Mouse (Mus musculus): ENCODE measurements around the gene Gsg1l.

The Gsg1l gene

DNA sequence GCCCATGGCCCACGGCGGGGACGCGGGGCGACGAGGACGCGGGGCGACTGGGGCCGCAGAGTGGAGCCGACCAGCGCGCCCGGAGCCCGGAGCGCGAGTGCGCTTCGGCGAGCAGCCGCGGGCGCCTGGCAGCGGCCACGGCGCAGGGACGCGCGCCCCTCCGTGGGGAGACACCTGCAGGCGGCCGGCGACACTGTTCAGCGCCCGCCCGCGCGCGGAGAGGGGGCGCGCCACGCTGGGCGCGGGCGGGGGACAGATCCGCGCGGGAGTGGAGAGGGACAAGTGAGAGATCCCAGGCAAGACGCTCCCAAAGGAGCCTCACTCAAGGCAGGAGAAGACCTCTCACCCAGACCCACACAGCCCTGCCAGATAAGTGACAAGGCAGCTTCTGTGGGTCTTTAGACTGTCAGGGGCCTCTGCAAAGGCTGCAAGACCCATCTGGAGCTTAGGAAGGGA, at the start of gene Gsg1l:
Gene Gsg1l (minus strand): TSS at position 126 of the 456 bp plus-strand sequence.
- peak; percentile 34 for DNase-seq

DNA sequence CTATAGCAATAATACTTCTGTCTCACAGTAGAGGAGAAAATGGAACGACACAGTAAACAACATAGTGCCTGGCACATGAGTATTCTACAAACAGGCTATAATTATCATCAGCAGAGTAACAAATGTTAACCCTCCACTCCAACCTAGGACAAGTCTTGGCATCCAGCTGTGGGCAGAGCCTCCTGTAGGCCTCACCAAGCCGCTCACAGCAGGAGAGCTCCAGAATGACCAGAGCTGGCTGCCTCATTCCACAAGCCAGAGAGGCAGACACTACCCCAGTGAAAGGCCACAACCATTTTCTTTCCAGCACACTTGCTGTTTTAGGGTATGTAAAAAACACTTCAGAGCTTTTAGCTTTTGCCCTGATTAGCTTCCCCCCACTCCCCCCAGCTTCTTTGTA, 45.5 kb upstream of the Gsg1l start:
- no peak for DNase-seq

DNA sequence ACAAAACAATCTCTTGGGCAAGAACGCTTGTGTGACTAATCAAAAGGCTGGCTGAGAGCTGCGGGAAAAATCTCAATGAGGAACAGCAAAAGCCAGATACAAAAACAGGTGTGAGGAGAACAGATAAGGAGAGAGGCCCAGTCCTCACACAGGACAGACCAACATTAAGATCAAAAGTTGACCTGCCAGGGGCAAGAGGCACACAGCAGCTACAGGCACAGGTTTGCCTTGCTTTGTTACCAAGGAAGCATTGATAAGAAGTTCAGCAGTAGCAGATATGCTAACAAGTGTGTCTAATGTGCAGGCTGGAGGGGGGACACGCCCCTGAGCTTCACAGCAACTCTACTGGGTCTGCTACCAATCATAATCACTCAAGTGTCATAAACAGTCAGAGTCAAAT, 44.3 kb upstream of the Gsg1l start:
- no peak for DNase-seq

DNA sequence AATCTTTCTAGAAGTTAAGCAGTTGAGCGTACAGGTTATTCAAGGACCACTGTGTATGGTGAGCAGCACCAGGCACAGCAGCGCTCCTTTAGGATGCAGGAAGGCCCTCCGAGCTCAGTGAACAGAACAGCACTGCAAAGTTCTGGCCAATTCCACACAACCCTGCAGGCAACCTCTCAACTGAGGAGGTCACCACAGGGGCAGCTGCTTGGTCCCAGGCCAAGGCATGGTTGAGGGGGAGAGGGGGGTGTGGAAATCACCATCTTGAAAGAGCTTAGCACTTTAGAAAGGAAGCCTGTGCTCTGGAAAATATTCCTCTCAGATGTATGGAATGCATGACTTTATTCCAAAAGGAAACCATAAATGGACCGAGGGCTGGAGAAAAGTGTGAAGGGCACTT, 39.3 kb upstream of the Gsg1l start:
- DNase-seq = peak; percentile 64

DNA sequence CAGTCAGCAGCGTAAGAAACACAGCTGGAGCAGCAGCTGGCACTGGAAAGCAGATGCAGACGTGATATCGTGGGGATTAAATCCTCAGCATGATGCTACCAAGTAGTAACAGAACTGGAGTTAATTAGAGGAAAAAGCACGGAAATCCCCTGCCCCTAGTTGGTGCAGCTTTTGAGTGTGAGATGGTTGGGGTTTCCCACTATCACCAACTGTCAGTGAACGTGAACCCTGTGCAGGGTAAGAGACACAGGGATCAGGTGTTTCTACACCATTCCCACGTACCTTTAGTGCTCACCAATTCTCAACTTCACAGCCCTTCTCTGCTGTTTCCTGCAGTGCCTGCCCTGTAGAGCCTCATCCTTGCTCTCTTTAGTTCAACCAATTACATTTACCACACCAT, 37.6 kb upstream of the Gsg1l start:
- no peak for DNase-seq

DNA sequence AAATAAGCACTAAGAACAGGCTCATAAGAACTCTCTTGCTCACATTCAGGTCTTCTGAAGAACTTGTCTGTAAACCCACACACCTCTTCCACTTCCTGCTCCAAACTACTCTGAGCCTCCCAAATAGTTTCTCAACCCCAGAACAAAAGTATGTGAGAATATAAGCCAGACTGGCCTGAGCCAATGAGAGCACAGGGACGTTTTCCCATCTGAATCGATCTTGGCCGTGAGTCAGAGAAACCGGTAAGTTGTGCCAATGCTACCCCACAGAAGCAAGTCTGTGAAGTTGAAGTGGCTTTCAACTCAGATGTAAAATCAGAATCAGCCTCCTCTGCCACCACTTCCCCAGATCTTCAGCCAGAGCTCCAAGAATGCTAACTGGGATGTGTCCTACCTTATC, 31.1 kb upstream of the Gsg1l start:
- no peak for DNase-seq

DNA sequence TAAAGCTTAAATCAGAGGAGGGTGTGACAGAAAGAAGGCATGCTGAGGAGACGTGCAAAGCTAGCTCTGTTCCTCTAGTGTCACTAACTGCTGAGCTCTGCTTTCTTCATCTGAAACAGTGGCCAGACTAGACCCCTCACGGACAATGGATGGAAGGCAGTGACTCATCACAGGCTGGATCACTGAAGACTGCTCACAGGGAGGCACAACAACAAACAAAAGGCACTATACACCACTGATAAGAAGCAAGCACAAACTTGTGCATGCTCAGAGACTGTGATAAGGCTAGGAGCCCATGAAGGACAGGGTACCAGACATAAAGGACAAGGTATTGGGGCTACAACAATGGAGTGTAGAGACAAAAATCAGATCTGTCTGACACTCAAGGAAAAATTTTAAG, 29.0 kb upstream of the Gsg1l start:
- DNase-seq = no peak

DNA sequence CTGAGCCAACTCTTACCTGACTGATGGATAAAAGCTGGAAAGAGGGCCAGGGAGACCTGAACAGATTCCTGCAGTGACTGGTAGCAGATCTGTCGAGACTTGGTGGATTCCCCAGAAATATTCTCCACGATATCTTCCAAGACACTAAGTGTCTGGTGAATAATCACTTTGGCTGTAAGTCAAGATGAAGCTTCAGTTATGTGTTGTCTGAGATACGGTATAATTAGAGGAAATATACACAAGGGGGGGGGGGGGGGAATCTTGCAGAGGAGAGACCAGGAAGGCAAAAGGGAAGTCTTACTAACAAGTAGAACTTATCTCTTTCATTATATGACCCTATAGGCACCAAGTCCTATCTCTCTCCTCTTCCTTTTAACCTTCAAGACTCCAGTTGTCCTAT, 27.7 kb upstream of the Gsg1l start:
- DNase-seq = no peak

DNA sequence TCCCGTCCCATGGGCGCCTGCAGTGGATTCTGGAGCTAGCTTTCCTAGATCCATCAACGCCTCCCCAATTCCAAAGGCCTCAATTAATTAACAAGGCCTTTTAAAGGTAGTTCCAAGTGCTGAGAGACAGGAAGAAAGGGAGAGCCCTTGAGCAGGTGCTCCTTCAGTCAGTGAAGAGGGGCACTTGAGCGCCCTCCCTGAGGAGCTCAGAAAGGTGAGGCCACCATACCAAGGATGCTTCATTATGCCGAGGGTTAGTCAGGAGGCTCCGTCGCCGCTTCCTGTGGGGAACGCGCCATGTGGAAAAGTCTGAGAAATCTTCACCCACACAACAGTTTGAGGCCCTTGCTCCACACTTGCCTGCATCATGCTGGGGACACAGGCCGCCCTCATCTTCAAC, 18.2 kb upstream of the Gsg1l start:
- no peak for DNase-seq

DNA sequence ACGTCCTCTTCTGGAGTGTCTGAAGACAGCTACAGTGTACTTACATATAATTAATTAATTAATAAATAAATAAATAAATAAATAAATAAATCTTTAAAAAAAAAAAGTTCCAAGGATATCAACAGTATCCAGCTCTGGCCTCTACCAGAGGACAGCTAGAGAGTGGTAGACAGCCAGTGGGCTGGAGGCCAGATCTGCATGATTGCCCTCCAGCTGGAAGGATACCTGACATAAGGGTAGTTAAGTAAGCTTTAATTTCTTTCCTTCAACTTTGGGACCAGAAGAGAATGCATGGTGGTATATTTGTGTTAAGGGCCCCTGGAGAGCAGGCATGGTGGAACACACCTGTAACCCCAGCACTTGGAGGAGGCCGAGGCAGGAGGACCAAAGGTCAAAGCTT, 17.6 kb upstream of the Gsg1l start:
- DNase-seq = no peak

DNA sequence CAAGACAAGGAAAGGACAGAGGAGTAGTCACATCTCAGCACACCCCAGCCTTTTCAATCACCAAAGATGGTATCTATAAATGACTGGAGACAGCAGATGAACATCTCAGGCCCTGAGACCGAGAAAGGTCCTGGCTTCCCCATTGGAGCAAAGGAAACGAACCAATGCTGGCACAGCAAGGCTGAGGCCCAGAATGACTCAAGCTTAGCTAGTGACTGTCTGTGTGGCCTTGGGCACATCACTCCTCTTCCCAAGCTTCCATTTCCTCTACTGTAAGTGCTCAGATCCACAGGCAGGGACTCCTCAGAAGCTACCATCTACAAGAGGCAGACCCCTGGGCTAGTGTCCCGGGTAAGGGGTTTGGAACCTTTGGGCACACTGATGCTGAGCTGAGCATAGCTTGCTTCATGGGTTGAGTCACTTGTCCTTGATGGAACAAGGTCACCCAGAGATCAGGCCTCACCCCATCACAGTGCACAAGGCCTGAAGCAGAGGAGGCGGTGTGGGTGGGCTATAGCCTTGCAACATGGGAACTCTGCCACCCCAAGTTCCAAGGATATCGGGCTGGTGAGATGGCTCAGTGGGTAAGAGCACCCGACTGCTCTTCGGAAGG, 17.1 kb upstream of the Gsg1l start:
- no peak for DNase-seq

DNA sequence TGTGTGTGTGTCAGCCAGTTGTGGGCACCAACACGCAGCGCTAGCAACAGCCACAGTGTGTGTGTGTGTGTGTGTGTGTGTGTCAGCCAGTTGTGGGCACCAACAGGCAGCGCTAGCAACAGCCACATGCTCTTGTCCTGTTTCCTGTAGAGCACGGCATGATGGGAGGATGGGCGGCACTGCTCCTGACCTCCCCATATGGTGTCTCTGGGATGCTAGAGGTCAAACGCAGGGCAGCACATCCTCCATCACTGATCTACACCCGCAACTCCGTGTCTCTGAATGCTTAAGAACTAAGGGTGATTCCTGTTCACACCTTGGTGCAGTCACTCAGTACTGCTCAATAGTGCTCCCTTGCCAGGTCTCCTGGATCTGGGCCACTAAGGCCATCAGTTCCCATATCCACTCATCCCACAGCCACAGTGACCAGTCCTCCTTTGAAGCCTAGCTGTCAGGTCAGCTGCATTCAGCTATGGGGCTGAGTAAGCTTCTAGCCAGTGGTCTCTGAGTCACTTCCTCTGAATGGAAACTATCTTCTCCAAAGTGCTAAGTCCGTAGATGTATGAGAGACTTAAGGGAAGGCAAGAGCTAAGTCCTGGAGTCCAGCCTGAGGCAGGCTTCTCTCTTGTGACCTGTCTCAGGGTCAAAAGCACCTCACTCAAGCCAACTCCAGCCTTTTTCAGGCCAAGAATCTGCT, 15.2 kb upstream of the Gsg1l start:
- no peak for DNase-seq

DNA sequence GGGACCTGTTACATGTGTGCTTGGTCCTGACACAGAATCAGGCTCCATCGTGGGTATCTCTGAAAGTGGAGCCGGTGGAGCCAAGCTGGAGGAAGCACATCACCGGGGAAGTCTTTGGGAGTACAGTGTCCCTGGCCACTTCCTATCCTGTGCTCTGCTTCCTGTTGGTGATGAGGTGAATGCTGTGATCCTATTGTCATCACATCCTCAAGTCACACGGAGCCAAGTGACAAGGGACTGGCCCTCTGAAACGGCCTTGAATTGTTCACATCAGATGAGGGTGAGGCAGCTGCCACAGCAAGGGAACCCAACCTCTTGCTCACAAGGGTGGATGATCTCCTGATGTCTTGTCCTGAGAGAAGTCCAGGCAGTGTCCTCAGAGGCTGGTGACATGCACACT, 14.4 kb upstream of the Gsg1l start:
- DNase-seq = peak; percentile 34

DNA sequence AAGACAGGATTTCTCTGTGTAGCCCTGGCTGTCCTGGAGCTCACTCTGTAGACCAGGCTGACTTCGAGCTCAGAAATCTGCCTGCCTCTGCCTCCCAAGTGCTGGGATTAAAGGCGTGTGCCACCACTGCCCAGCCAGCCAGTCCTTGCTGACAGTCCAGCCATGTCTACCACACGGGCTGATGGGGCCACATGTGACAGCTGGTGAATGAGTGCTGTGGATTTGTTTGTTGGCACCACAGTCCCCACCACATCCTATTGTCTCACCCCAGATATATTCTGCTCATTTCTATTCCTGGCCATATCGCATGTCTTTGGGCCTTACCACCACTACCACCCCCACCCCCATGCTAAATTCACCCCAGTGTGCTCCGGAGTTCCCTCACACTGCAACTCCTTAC, 12.5 kb upstream of the Gsg1l start:
- no peak for DNase-seq

DNA sequence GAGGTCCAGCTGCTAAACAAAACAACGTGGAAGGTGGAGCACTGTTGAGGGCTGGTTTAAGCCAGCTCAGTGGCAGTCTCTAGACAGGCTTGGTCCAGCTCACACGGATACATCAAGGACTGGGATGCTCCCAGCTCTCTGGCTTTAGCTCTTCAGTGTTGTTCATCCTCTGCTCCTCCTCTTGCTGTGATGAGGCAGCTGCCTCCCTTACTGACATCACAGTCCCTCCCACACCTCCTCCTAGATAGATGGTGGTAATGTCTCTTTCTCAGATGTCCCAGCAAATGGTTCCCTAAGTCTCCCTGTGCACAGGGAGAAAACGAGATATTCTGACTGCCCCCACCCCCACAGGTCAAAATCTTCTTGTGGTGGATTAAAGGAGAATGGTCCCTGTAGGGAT, 11.0 kb upstream of the Gsg1l start:
- DNase-seq = no peak

DNA sequence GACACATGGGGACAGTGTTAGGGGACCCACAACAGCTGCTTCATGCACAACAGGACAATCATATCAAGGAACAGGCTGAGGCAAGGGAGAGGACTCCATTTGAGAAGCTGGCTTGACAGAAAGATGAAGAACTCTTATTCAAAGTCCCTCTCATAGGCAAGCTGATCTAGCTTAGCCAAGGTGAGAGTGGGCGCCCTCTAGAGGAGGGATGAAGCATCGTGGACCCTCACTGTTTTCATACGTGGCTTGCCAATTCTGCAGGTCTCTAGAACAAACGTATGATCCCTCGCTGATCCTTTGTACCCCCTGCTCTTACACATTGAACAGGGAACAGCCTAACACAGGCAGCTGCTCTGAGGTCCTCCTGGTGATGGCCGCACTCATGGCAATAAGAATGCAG, 7.6 kb upstream of the Gsg1l start:
- peak; percentile 75 for DNase-seq

DNA sequence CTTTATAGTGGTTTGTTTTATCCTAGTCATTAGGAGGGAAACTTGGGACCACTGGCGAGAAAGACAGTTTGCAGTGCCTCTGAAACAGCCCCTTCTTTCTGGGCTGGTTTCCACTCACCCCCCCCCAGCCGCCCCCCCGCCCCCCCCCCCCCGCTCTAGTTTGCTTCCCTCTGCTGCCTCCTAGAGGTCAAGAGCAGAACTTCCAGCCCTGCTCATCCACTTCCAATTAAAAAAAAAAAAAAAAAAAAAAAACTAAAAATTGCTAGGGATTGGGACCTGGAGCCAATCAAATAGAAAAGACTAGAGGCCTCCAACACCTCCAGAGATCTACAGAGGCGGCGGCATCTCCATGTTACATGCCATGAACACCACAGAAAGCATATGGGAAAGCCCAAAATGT, 5.9 kb upstream of the Gsg1l start:
- DNase-seq = peak; percentile 64

DNA sequence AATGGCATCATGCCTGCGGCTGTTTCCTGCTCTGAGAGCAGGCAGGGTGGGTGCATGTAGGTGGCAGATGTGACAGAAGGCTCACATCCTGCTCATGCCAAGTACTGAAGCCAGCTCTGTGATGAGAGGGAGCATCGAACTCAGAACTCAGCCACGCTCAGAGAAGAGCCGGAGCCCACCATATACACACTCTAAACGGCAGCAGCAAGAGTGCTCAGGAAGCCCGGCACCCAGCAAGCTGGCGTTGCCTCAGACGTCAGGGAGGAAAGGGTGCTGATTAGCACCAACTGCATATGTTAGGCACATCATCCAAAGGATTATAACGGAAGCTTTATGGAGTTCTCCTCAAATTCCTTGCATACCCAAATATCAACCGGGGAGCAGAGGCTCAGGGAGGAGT, 5.4 kb upstream of the Gsg1l start:
- no peak for DNase-seq

DNA sequence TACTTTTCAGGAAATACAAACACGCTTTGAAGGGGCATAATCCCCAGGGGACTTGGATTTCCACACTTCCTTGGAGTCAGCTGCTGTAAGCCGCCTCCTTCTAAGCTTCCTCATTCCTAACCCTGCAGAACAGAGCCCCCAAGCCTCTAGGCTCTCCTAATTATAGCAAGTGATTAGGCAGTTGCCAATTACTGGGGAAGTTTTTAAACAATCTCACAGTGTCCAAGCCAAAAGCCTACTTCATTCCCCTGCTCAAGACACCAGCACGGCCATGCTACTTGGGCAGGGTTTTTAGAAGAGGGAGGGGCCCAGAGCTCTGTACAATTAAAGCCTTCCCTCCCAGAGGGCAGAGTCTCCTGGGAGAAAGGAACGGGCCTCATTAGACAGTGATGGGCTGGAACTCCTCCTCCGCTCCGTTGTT, 4.1 kb upstream of the Gsg1l start:
- DNase-seq = no peak

DNA sequence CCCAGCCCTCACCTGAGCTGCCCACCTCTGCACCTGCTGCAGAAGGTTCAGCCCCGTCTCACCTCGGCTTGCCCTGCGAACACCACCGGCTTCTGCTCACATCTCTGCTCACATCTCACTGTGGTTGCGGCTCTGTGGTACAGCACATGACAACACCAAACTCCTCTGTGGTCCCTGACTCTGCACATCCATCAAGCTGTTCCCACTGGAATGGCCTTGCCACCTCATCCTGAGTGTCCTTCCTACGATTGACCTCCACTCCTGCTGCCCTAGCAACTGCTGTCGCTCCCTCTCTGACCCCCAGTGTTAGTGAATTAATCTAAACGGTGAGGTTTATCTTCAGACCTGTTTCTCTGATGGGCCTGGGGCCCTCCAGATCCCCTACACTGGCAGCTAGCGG, 2.9 kb upstream of the Gsg1l start:
- no peak for DNase-seq

DNA sequence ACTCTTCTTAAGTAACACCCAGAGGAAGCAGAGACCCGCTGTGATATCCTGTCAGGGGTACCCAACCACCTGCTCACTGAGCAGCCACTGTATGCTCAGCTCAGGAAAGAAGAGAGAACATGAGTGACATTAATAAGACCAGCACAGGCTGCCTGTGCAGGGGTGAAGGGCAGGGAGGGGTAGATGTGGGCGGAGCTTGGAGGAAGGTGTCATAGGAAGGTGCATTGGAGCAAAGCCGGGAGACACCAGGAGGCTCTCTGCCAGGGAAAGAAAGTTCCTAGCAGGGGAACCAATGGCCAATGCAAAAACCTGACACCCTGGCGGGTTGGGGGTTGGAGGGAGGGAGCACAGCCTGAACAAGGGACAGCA, 1.8 kb upstream of the Gsg1l start:
- no peak for DNase-seq

DNA sequence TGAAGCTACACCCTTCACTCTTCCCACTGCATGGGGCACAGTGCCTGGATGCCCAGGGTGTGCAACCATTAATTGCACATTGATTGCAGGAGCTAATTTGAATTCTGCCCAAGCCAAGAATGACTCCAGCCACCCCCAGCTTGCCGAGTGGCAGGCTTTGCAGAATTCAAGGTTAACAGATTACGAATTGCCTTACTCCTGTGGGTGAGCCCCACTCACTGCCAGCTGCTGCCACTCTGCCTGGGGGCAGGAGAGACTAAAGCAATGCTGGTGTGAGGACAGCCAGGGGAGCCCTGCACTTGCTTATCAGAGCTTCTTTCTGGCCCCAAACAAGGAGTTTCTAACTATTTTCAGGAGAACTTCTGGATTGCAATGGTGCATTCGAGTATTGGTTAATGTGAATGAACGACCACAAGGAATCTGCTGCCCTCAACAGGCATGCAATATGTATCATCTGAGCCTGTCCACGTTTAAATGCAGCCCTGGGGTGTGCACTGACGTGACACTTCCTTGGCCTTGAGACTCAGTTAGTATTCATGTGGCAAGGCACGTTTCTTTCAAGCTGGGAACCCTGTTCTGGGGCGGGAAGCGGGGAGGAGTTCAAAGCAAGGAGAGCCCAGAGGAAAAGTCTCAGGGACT, 1.2 kb upstream of the Gsg1l start:
- DNase-seq = no peak

DNA sequence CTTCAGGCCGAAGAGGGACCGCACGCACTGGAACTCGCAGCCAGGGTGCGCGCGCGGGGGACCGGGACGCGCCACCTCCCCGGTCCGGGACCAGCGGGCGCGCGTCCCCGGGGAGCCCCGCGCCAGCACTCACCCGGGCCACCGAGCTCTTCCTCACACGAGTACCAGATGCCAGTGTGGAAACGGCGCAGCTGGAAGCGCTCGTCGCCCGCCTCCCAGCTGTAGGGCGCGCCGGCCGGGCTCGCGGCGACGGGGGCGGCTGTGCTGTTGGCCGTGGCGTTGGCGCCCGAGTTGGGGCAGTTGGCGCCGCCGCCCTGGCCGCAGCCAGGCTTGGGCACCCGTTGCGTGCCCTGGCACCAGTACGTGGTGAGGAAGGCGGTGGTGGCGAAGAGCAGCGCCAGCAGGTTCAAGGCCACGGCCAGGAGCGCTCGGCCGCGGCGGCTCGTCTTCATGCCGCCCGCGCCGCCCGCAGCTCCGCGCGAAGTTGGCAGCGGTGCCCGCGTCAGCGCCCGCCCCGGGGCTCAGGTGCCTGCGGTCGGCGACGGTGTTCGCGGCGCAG, 405 bp downstream of the Gsg1l start:
- no peak for DNase-seq

DNA sequence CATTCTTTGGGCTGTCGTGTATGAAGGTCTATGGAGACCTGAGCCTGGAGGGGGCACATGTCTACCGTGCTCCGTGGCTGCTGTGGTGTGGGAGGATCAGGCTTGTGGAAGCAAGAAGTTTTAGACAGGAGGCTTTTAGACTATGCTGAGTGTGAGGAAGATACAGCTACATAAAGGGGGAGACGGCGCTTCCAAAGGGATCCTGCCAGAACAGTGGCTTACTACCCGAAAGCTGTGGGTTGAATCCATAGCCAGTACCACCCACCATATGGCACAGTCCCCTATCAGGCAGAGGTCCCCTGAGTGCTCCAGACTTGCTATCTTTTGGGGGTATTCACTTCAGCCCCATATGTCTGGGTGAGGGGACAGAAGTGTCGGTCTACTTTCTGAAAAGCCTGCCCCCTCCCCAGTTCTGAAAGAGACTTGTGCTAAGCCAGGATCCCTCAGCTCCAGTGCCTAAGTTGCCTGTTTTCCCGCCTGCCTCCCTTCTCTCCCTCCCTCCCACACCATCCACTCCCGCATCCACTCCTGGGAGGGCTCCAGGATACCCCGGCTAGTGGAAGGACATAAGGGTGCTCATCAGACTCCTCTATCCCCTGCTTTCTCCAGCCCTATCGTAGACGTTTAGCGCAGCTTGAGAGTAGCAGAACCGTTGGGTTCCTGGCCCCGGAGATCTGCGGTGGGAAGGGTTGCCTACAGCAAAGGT, 1.1 kb downstream of the Gsg1l start:
- DNase-seq = no peak

Measured in kidney, postnatal 10 days (tissue).